Mouse (Mus musculus): ENCODE measurements at regions not wholly inside any gene's neighbourhood (a gene's known extent, or its start where the extent isn't known, plus 50 kb on each side); places are given as distances from the start of the nearest gene placed in this dataset.

DNA sequence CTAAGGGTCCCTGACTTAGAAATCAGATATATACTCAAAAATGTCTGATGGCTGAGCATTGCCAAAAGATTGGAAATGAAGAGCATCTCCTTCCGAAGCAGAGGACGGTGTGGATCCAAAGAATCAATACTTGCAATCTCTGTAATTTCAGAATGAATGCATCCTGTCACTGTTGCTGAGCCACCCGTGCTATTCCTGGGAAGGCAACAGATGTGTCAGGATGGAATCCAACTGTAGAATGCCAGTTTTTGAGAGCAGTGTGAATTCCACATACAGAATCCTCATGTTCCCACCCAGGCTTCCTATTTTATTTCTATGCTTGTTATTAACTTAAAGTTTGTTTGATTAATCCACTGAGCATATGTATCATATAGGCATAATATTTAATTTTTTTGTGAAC, 633.9 kb downstream of the Kcnj2 start:
- DNase-seq (ENCODE audit: low read depth, low spot score): peak; percentile 10

DNA sequence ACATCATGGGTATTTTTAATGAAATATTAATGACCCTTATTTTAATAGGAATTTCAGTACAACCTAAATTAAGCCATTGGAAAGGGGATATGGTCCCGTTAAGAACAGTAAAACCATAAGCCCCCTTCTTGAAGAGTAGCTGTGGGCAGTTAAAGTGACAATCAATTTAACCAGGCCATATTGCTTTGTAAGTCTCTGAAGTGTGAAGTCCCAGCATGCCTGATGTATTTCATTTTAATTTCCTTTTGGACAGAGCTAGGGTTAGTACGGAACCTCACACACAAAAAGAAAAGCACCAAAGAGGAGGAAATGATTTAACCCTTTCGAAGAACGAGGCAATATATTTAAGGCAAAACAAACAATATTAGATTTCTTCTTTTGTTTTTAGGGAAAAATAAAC, 640.9 kb downstream of the Kcnj2 start:
- DNase-seq (ENCODE audit: low read depth, low spot score): no peak

DNA sequence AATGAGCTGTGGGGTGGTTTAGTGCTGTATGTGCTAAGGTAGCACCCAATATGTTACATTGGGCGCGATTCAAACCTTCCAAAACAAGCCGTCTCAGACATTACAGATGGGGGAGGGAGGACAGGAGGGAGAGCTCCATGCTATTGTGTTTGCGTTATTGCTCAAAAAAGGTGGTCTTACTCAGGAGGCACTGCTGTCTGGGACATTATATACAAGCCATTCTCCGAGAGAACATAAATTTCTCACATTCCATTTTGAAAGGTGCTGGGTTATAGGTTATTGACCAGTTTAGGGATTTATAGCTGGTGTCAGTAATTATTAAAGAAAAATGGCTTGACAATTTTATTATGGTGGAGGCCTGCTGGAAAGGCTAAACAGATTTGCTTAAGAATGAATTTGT, 649.4 kb downstream of the Kcnj2 start:
- DNase-seq (ENCODE audit: low read depth, low spot score): no peak

DNA sequence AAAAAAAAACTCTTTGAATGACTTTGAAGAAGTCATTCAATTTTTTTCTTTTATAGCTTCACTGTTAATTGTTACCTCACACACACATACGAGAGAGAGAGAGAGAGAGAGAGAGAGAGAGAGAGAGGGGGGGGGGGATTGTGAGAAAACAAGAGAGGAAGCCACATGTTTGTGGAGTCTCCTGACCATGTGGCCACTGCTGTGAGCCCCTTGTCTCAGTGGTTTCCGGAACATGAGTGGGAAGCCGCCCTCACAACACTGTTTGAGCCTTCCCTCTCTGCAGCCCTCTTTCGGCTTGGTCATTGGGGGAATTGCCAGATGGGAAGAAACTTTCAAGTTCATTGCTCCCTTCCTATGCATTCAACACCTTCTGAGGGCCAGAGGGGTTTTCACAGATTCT, 656.3 kb downstream of the Kcnj2 start:
- no peak for DNase-seq (ENCODE audit: low read depth, low spot score)

DNA sequence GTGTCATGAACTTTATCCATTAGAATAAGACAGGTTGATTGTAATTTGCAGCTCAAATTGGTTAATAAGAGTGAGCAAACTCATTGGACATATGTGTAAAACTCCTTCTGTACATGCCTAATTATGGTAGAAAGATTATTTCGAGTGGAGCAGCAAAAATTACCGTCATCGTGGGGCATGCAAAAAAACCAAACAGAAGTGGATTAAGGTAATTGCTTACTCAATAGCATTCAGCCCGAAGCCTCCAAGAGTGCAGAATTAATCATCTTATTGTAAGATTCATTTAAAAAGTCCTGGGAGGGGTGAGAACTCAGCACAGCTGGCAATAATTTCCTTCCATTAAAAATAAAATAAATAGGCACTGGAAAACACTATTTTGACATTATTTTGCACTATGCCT, 662.2 kb downstream of the Kcnj2 start:
- no peak for DNase-seq (ENCODE audit: low read depth, low spot score)

DNA sequence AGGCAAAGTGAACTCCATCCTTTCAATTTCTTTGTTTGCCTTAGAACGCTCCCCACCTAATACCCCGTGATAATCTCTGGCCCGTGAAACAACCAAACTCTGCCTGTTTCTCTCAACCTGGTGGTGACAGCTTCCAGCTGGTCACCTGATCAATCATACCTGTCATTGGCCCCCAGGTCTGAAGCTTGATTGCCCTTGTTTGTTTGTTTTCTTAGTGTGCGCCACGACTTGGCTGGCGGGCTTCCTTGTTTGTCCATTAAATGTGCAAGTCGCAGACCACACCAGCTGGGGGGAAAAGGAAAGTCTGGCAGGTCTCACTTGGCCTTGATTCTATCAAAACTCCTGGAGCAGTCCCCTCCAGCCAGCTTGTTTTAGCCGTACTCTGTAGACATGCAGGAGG, 666.1 kb downstream of the Kcnj2 start:
- no peak for DNase-seq (ENCODE audit: low read depth, low spot score)

DNA sequence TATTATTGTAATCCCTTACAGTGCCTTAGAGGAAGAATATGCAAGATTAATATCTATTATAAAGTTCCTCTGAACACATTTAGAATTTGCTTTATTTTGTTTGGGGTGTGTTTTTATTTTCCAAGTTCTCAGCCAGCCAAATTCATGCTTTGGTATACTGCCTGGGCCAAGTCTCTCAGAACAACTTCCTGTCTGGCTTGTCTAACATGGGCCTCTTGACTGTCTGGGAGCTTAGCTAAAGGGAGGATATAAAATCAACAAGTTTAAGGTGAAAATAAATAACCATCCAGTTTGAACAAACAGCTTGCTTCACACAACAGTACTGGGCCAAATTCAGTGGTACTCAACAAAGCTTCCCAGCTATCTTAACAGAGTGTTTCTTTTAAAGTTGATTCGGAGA, 669.5 kb downstream of the Kcnj2 start:
- no peak for DNase-seq (ENCODE audit: low read depth, low spot score)

DNA sequence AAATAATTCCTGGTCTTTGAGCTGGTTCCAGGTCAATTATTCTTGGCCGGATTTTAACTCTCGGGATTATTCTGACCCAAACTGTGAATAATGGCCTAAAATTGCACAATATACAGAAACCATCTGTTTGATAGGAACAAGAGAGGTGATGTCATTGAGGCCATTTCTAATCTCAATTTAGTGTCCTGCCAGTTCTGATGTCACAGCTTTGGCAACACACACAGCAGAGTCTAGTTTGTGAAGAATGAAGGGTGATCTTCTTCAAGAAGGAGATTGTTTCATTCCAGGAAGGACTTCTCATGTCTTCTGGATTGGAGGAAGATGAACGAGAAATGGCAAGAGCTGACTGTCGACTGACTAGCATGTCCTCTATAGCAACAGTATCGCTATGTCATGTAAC, 670.0 kb downstream of the Kcnj2 start:
- no peak for DNase-seq (ENCODE audit: low read depth, low spot score)

DNA sequence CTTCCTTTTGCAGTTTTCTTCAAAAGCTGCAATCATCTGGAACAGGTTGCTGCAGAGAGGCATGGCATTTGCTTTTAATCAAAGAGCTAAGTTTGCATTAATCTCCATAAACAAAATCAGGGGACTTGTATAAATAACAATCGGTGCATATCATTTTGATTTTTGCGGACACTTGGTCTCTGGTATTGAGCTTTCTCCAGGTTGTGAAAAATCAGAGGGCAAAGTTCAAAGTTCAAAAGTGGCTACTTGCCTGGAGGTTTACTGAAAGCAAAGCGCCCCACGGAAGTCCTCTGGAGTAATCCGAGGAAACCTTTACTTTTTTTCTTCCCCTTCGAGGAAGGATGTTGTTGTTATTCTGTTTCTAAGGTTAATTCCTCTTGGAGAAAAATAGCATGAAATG, 677.4 kb downstream of the Kcnj2 start:
- DNase-seq (ENCODE audit: low read depth, low spot score): no peak

DNA sequence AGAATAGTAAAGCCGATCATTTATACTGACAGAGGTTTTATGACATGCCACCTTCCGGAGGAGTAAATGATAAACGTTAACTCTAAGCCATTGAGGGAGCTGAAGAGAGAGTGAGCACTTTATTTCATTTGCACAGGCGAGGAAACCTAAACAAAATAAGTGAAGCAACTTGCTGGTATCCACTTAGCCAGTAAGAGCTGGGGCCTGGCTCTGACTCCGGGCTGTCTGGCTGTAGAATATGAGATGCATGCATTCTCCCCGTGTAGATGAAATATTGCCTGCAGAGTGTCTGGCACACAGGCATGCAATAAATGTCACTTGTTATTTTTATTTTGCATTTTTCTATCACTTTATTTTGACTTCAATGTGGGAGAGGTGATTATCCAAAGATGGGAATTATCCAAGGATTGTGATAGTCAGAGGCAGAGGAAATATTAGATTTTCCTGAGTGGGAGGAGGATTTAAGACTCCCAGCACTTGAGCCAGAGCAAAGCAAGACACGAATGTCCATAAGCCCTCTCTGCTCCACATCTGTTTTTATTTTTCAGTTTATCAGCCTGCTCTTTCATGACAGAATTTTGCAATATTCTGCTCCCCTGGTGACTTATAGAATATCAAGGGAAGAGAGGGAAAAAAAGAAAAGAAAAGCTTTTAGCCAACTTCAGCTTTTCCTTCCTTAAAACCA, 681.4 kb downstream of the Kcnj2 start:
- DNase-seq (ENCODE audit: low read depth, low spot score): no peak

DNA sequence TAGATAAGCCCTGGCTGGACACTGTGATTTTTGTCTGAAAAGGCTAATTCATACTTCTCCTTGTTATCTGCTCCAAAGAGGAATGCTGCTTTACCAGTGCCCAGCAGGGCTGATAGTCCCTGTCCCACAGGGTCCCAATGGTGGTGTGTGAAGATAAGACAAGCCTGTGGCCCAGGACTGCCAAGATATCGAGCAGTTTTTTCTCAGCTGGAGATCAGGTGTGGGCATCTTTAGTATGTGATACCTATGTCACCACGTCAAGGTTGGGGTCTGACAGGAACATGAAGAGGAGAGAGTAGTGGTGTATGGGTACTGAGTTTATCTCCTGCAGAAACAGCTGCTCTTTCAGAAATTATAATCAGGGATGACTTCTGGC, 682.0 kb downstream of the Kcnj2 start:
- DNase-seq (ENCODE audit: low read depth, low spot score): no peak

DNA sequence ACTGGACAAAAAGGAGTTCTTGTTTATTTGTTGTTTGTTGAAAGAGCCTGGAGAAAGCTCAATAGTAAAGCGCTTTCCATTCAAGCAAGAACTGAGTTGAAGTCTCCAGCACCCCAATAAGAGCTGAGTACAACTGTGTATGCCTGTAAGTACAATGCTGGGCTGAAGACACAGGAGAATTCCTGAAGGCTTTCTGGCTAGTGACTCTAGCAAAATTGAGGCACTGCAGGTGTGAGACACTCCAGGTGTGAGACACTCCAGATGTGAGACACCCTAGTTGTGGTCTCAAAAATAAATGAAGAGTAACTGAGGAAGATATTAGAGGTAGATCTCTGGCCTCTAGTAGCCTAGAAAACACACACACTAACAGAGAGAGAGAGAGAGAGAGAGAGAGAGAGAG, 682.5 kb downstream of the Kcnj2 start:
- DNase-seq (ENCODE audit: low read depth, low spot score): no peak

DNA sequence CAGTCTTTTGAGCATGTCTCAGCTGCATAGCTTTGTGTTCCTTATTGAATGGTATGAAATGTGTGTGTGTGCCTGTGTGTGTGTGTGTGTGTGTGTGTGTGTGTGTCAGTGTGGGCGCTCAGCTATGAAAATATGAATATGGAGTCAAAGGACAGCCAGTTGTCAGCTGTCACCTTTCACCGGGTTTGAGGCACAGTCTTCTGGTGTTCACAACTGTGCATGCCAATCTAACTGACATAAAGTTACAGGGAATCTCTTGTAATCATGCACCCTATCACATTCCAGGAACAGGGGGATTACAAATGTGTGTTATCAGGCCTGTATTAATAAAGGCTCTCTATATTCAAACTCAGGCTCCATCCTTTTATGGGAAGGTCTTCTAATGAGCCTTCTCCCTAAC, 688.8 kb downstream of the Kcnj2 start:
- no peak for DNase-seq (ENCODE audit: low read depth, low spot score)

DNA sequence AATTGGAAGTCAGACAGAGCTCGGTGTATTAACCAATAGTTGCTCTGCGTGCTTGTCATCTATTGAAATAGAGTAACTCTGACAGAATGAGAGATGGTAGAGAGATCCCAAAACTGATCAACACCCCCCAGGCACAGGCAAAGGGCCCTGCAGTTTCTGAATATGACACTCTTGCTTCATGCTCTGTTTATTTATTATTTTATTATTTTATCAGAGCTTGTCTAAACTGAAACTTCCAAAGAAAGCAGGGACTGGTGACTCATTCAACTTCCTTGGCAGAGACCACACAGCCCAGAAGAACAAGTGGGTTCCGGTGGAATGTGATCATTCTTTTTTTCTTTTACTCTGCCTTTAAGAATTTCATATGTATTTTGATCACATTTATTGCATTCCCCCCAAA, 697.1 kb downstream of the Kcnj2 start:
- no peak for DNase-seq (ENCODE audit: low read depth, low spot score)

DNA sequence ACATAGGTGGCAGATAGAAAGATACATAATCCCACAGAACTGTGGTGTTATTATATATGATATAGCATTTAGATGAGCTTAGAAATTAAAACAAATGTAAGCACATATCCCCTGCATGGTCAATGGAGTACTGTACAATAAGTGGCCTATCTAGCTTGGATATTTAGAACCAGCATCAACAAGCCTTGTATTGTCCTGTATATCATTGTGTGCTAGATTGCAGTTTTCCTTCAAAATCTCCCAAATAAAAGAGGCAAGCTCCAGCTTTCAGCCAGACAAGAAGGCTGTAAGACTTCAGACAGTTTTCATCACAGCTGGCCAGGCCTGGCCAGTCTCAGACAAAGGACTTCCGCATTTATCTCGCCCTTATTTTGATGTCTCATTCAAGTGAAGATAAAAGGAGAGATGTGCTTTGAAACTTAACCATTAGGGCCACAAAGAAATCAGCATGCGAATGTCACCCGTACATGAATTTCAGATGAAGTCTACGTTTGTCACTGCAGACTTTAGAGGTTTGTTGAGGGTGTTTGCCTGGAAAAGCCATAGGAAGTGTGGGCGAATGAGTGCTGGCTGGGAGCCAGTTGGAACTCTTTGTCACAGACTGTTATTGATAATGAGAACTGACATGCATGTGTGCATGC, 700.5 kb downstream of the Kcnj2 start:
- DNase-seq (ENCODE audit: low read depth, low spot score): peak; percentile 4

DNA sequence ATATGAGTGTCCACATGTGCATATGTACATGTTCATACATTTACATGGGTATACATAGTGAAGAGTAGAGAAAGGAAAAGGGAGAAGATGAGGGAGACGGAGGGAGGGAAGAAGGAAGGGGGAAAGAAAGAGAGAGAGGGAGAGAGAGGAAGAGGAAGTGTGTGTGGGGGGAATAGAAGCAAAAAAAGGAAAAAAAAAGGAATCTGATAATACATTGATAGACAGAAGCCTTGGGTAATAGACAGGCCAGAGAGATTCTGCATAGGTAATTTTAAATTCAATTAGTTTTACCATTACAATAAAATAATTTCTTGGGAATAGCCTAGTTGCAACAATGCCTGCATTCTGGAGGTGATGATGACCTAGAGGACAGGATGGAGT, 701.0 kb downstream of the Kcnj2 start:
- no peak for DNase-seq (ENCODE audit: low read depth, low spot score)

DNA sequence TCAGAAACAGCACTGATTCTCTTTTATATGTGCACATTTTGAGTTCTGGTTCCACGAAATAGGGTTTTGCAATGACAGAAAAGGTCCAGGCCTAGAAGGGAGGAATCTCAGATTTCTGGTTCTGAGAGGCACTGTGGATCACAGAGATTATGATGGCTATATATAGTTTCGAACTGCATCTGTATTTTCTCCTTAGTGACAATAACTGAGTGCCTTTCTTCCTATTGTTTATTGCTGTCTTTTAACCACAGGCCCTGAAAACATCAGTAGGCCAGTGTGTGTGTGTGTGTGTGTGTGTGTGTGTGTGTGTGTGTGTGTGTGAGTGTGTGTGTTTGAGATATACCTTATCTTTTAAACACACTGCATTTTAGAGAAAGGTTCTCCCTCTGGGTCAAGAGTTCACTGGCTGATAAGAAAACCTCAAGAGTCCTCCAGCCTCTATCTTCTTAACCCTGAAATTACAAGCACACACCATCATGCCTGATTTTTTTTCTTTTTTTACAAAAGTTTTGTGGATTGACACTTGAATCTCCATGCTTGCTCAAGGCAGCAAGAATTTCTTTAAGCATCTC, 708.2 kb downstream of the Kcnj2 start:
- DNase-seq (ENCODE audit: low read depth, low spot score): no peak

DNA sequence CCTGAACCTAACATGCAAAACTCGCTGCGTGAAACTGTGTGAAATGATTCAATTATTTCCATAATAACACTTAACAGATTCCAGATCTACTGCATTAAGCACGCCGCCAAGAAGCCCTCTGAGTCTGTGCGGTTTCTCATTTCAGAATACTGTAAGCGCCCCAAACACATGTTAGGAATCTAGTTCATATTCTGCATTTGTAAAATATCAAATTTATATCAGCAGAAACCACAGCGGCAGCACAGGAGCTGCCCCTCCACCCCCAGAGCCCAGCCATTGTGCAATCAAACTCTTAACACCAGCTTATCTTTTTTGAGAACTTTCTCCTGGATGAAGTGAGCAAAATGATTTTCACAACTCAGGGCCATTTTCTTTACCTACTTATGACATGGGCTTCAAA, 715.4 kb downstream of the Kcnj2 start:
- no peak for DNase-seq (ENCODE audit: low read depth, low spot score)

DNA sequence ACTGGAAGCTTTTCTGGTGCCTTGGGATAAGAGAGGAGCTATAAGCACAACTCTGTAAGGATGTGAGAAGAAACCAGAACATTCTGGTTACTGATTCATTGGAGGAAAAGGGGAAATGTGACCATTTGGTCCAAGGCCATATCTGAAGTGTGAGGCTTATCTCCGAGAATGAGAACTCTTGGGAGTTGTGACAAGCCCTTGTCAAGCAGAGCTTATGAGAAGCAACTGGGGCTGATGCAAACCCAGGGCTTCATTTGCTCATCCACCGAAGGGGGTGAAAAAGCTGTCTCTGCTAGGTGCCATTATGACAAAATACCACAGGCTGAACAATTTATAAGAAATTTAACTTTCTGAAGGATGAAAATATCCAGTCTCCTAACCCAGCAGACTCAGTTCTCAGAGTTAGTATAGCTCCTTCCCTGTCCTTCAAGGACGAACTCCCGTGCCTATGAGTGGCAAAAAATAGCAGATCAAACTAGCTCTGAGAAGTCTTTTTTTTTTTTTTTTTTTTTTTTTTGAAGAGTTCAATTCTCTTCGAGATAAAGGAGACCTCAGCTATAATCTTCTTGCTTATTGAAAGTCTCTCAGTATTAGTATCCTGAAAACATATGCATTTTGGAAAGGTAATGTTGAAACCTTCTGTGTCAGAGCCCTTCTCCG, 725.4 kb downstream of the Kcnj2 start:
- DNase-seq (ENCODE audit: low read depth, low spot score): no peak

DNA sequence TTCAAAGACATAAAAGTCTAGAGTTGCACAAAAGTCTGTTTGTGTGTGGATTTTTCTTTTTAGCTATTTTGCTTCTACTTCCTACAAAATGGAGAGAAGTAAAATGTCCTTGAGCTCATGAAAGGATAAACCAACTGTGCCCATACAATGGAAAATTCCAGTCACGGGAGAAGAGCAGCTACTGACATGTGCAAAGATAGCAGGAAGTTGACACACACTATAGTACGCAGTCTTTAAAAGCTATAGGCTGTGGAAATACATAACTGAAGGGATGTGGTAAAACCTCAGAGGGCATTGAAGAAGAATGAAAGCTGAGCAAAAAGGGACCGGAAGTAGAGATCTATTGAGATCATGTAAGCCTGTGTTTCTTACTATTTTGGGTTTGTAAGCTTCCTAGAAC, 735.1 kb downstream of the Kcnj2 start:
- DNase-seq (ENCODE audit: low read depth, low spot score): no peak

DNA sequence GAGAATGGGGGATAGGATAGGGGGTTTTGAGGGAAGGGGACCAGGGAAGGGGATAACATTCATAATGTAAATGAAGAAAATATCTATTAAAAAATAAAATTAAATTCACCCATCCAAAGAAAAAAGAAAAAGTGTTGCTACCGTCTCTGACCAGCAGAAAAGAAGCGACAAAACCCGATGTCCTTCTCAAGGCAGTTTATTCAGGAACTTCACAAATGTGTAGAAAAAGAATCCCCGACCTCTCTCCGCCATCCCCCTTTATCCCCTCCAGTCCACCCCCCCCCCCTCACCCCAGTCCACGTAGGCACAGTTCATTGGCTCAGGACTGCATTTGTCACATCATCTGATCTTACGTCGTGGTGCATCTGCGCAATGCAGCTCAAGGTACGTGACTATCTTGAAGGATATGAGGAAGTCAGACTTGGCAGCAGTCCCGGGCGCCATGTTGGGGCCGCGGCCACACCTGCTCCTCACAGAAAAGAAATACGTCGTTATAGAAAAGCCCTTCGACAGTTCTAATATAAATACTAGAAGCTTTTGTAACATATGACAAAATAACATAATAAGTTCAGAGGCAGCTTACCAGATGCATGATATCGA, 750.3 kb downstream of the Kcnj2 start:
- DNase-seq (ENCODE audit: low read depth, low spot score): no peak

DNA sequence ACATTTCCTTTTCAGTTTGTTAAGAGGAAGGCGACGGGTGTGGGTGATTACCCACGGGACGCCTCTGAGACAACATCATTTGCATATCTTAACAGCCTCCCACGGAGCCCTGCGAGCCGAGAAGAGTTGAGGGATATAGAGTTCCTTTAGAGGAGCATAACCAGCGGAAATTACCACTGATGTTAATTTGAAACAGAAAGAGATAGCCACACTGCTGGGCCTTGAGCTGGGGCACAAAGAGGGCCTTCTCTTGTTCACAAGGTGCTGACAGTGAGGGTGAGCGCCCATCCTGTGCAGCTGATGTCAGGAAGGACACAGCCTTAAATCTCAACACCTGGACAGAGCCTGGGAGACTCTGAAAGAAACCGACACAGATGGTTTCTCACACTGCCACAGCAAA, 752.2 kb downstream of the Kcnj2 start:
- peak; percentile 14 for DNase-seq (ENCODE audit: low read depth, low spot score)

DNA sequence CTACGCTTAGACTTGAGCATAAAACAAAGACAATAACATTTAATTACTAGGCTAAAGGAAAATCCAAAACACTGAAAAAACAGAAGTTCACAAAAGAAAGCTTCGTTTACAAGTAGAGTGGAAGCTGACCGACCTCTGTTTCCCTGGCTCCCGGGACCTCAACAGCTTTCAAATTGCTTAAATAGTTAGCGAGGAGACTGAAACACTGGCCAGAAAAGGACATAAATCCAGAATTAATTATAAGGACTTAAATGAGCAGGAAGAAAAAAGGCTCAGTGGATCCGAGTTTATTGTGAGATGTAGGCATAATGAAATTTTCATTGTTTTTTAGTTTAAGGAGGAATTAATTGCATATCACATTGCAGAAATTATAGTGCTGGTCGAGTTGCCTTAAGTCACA, 754.4 kb downstream of the Kcnj2 start:
- DNase-seq (ENCODE audit: low read depth, low spot score): no peak

All from brain, embryonic 18.5 days (tissue).